In the genomic region with DNA sequence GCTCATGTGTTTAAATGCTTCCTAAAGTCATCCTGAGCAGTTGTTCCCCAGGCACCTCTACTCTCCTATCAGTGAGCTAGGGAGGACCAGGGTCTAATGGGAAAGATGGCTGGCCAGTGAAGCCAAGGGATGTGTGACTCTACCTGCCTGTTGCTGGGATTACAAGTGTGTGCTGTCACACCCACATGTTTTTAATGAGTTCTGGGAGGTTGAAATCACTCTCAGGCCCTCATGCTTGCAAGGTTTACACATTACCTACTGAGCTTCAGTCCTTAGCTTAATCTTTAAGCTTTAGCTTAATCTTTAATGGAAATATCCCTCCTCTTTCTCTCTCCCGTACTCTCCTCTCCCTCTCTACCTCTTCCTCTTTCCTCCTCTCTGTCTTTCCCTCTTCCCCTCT, we compare ENCODE assay signal across 32 mouse cellular contexts. TPM values are rescaled to one million over a fixed set of nuclear protein-coding genes. Genes with fewer than 3 reads are reported as not detected.
DNase-seq lines count a peak whose midpoint lies in the region; ATAC-seq and TF ChIP-seq lines count a peak whose summit lies in the region.
"Had no signal": no experiment of that assay in that cellular context is flagged by ENCODE, and none has a peak within 500 bp of the region (broad histone marks: within the 10 kb centered on the region; RNA-seq: fewer than 3 reads in every experiment).

No protein-coding gene starts in this region.

- H3K36me3 ChIP-seq in intestine, embryonic 15.5 days = no peaks in the 10 kb centered on the region
- no peaks in the 10 kb centered on the region for H3K36me3 ChIP-seq in intestine, postnatal 0 days (ENCODE audit: control insufficient read depth, insufficient read depth)
- no peaks in the 10 kb centered on the region for H3K36me3 ChIP-seq in intestine, embryonic 16.5 days (ENCODE audit: control insufficient read depth, insufficient read depth, low read length)
- no peaks in the 10 kb centered on the region for H3K36me3 ChIP-seq in thymus, adult 2 months (ENCODE audit: control insufficient read depth, insufficient read depth, low read length)
- H3K36me3 ChIP-seq: embryonic facial prominence, embryonic 12.5 days; G1E; hindbrain, embryonic 10.5 days; hindbrain, embryonic 15.5 days; limb, embryonic 12.5 days; liver, embryonic 15.5 days had no signal

- H3K9me3 ChIP-seq in intestine, embryonic 15.5 days = no peaks in the 10 kb centered on the region
- H3K9me3 ChIP-seq in intestine, postnatal 0 days (ENCODE audit: control insufficient read depth) = no peaks in the 10 kb centered on the region
- H3K9me3 ChIP-seq in intestine, embryonic 16.5 days (ENCODE audit: control insufficient read depth, low read length) = no peaks in the 10 kb centered on the region; the same call in 1 of the 2 replicates
- H3K9me3 ChIP-seq: embryonic facial prominence, embryonic 12.5 days; hindbrain, embryonic 10.5 days; hindbrain, embryonic 15.5 days; limb, embryonic 12.5 days; liver, embryonic 15.5 days had no signal

- ATAC-seq in intestine, embryonic 15.5 days = peak; percentile 60; the same call in 1 of the 2 replicates
- ATAC-seq in intestine, postnatal 0 days = no peak
- ATAC-seq in intestine, embryonic 16.5 days = peak; percentile 51; the same call in 1 of the 2 replicates
- ATAC-seq: forebrain, embryonic 14.5 days; inflammation-experienced regulatory T-cells, adult 6 months; midbrain, embryonic 16.5 days; Patski had no signal

- no peak overlapping the region for H3K9ac ChIP-seq in intestine, embryonic 15.5 days
- no peak overlapping the region for H3K9ac ChIP-seq in intestine, postnatal 0 days (ENCODE audit: low read depth, low read length)
- H3K9ac ChIP-seq in intestine, embryonic 16.5 days (ENCODE audit: low read depth, low read length) = no peak overlapping the region
- H3K9ac ChIP-seq: embryonic facial prominence, embryonic 12.5 days; hindbrain, embryonic 15.5 days; limb, embryonic 12.5 days; liver, embryonic 15.5 days had no signal

- 0 out of 2 replicates have a peak, but pooled peaks cover 3% of the 10 kb centered on the region for H3K4me1 ChIP-seq in intestine, embryonic 15.5 days (replicated peaks)
- H3K4me1 ChIP-seq in intestine, postnatal 0 days (replicated peaks; ENCODE audit: control insufficient read depth, insufficient read depth, low read length) = no peaks in the 10 kb centered on the region
- peaks cover 3% of the 10 kb centered on the region for H3K4me1 ChIP-seq in intestine, embryonic 16.5 days (ENCODE audit: control insufficient read depth, insufficient read depth, low read length)
- H3K4me1 ChIP-seq in thymus, adult 2 months (replicated peaks; ENCODE audit: control insufficient read depth, insufficient read depth, low read length) = no peaks in the 10 kb centered on the region
- H3K4me1 ChIP-seq: embryonic facial prominence, embryonic 12.5 days; hindbrain, embryonic 10.5 days; hindbrain, embryonic 15.5 days; limb, embryonic 12.5 days; liver, embryonic 15.5 days had no signal

- 46% methylated on average over 1 of the region's 1 CpGs for WGBS in intestine, embryonic 15.5 days
- WGBS in intestine, postnatal 0 days = 29% methylated on average over 1 of the region's 1 CpGs
- 54% methylated on average over 1 of the region's 1 CpGs for WGBS in intestine, embryonic 16.5 days
- 91% methylated on average over 1 of the region's 1 CpGs for WGBS in thymus, adult 2 months

- no peak overlapping the region for H3K4me2 ChIP-seq in intestine, embryonic 15.5 days (replicated peaks)
- H3K4me2 ChIP-seq in intestine, postnatal 0 days (replicated peaks; ENCODE audit: low read depth) = no peak overlapping the region
- H3K4me2 ChIP-seq in intestine, embryonic 16.5 days (ENCODE audit: low read depth, low read length) = no peak overlapping the region
- H3K4me2 ChIP-seq: embryonic facial prominence, embryonic 12.5 days; hindbrain, embryonic 15.5 days; limb, embryonic 12.5 days; liver, embryonic 15.5 days; midbrain, embryonic 11.5 days had no signal

- H3K27ac ChIP-seq in intestine, embryonic 15.5 days = no peak overlapping the region
- no peak overlapping the region for H3K27ac ChIP-seq in intestine, postnatal 0 days (ENCODE audit: low read depth, low read length)
- no peak overlapping the region for H3K27ac ChIP-seq in intestine, embryonic 16.5 days (ENCODE audit: low read length)
- no peak overlapping the region for H3K27ac ChIP-seq in thymus, adult 2 months (ENCODE audit: control insufficient read depth, insufficient read depth, low read length)
- H3K27ac ChIP-seq: embryonic facial prominence, embryonic 12.5 days; hindbrain, embryonic 10.5 days; hindbrain, embryonic 15.5 days; limb, embryonic 12.5 days; liver, embryonic 15.5 days; stomach, postnatal 0 days had no signal

- no peak for TF ChIP-seq CTCF in intestine, postnatal 0 days (IDR thresholded peaks at IDR 0.05; ENCODE audit: low read depth)
- no peak for TF ChIP-seq CTCF in thymus, adult 2 months (IDR thresholded peaks at IDR 0.05; ENCODE audit: borderline replicate concordance, control insufficient read depth, extremely low read depth, insufficient read depth, low read length, poor library complexity)

- peak; percentile 70 for DNase-seq in kidney, adult 9 months
- peak; percentile 25 for DNase-seq in kidney, postnatal 14 days
- DNase-seq in thymus, adult 2 months = no peak
- no peak for DNase-seq in Muller cell, postnatal 12 days (ENCODE audit: inconsistent ontology term)
- DNase-seq: adrenal gland, postnatal 10 days; cerebellum, adult 9-10 months; embryo, embryonic 11 days; gastrocnemius, postnatal 25 days; heart, postnatal 14 days; layer of hippocampus, adult 9-11 months; lung, postnatal 14 days; spleen, adult 18-20 months; thymus, adult 18-20 months; thymus, postnatal 36 days had no signal

- no peak for TF ChIP-seq POLR2A in thymus, adult 2 months (IDR thresholded peaks at IDR 0.05; ENCODE audit: control insufficient read depth, extremely low read depth, insufficient read depth, low read length, poor library complexity)

- no peaks in the 10 kb centered on the region for H3K27me3 ChIP-seq in intestine, embryonic 15.5 days (replicated peaks)
- no peaks in the 10 kb centered on the region for H3K27me3 ChIP-seq in intestine, postnatal 0 days (replicated peaks; ENCODE audit: control insufficient read depth, insufficient read depth, low read length)
- no peaks in the 10 kb centered on the region for H3K27me3 ChIP-seq in intestine, embryonic 16.5 days (replicated peaks; ENCODE audit: control insufficient read depth, insufficient read depth, low read length)
- no peaks in the 10 kb centered on the region for H3K27me3 ChIP-seq in thymus, adult 2 months (ENCODE audit: control insufficient read depth, insufficient read depth, low read length)
- H3K27me3 ChIP-seq: embryonic facial prominence, embryonic 12.5 days; hindbrain, embryonic 15.5 days; limb, embryonic 12.5 days; liver, embryonic 15.5 days; Patski had no signal

- no peak overlapping the region for H3K4me3 ChIP-seq in intestine, embryonic 15.5 days (replicated peaks)
- no peak overlapping the region for H3K4me3 ChIP-seq in intestine, postnatal 0 days (ENCODE audit: low read depth, low read length)
- no peak overlapping the region for H3K4me3 ChIP-seq in intestine, embryonic 16.5 days (ENCODE audit: low read length)
- no peak overlapping the region for H3K4me3 ChIP-seq in thymus, adult 2 months (ENCODE audit: control insufficient read depth, insufficient read depth, low read length)
- H3K4me3 ChIP-seq: embryonic facial prominence, embryonic 12.5 days; hindbrain, embryonic 10.5 days; hindbrain, embryonic 15.5 days; limb, embryonic 12.5 days; liver, embryonic 15.5 days had no signal

RNA-seq across cellular contexts. Expression of a gene that starts 55.0 kb away (rescaled TPM):
- 0.05 TPM in 1 of 2 replicates, not detected in the other for polyA plus RNA-seq in intestine, embryonic 15.5 days (2015; fragmentation: Nextera tagmentation; extraction: Ambion mirVana)
- polyA plus RNA-seq in intestine, postnatal 0 days (2015; fragmentation: Nextera tagmentation; extraction: Ambion mirVana) = not detected in 2 replicates
- not detected in 2 replicates for polyA plus RNA-seq in intestine, embryonic 16.5 days (2015; fragmentation: Nextera tagmentation; extraction: Ambion mirVana)
- 0.04 TPM in 1 of 2 replicates, not detected in the other for polyA plus RNA-seq in thymus, adult 2 months (2012; rRNA removed)
- polyA plus RNA-seq: embryonic facial prominence, embryonic 12.5 days; forebrain, embryonic 14.5 days; G1E; heart, embryonic 14.5 days; hindbrain, embryonic 10.5 days; hindbrain, embryonic 15.5 days; inflammation-experienced regulatory T-cells, adult 6 months; limb, embryonic 12.5 days; liver, adult 2 months; liver, embryonic 15.5 days; midbrain, embryonic 11.5 days; midbrain, embryonic 16.5 days; neural tube, embryonic 11.5 days had no signal

Comparison
In these comparisons a context has a peak if more than half of its experiments do, and no peak if none do; other contexts are left out.
1. DNase-seq: peak in kidney, adult 9 months (single experiment) and kidney, postnatal 14 days (single experiment); none in thymus, adult 2 months (single experiment) and Muller cell, postnatal 12 days (single experiment).